Mouse (Mus musculus) lung, adult 2 months (tissue): ENCODE results near the gene Ms4a6b.

Experiments used
- CTCF ChIP-seq: fragments of 200-500 bp; IDR thresholded peaks from 2 replicates; pipeline ENCODE4 v1.5.1; 2011; ENCODE audit warnings: mild to moderate bottlenecking, low read length, control low read depth; ENCODE audit not compliant: insufficient read depth
- POLR2A ChIP-seq: fragments of 200-500 bp; IDR thresholded peaks from 2 replicates; pipeline ENCODE4 v1.6.1; 2011; ENCODE audit warnings: low read depth, mild to moderate bottlenecking, control low read depth, low read length, borderline replicate concordance; ENCODE audit errors: extremely low read depth

GRCm38 (mm10) chr19:11516246-11516645 lies at the start of gene Ms4a6b:
- TF ChIP-seq CTCF (no peak), POLR2A (no peak)
